Mouse (Mus musculus): Measurements from ENCODE around the gene Hdac9.

Hdac9 gene

DNA sequence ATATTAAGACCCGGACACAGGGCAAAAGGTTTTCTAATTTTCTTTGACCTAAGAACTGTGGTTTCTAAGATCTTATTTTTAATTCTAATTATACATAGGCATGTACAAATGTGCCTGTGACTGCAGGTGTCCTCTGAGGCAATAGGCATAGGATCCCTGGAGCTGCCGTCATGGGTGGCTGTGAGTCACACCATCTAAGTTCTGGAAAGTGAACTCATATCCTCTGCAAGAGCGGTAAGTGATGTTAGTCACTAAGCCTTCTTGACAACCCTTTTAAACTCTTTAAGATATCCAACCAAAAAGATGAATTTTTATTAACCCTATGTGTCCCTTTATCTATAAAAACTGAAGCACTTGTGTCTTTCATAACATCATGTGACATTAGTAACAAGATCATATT is 304.4 kb downstream of the Hdac9 start:
- no peak for DNase-seq (ENCODE audit: low read depth, low spot score)

DNA sequence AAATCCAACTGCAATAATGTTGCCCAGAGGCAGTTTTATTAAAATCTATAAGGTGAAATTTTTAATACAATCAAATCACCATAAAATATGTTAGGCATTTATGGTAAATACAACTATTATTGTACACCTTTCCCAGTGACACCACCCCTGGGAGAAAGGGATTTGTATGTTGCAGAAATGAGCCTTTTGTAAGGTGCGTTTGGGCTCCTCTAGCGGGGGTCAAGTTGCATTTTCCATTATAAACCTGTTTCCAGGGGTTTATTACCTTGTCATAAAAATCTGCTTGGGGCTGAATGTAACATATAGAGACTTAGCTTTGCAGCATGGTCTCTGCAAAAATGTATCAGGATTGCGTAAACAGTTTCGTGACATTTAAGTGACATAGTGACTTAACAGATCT is 312.4 kb downstream of the Hdac9 start:
- no peak for DNase-seq (ENCODE audit: low read depth, low spot score)

- no peak for DNase-seq (ENCODE audit: low read depth, low spot score)
Measured at GRCm38 (mm10) chr12:34594167-34594793, 322.6 kb downstream of the Hdac9 start.

DNA sequence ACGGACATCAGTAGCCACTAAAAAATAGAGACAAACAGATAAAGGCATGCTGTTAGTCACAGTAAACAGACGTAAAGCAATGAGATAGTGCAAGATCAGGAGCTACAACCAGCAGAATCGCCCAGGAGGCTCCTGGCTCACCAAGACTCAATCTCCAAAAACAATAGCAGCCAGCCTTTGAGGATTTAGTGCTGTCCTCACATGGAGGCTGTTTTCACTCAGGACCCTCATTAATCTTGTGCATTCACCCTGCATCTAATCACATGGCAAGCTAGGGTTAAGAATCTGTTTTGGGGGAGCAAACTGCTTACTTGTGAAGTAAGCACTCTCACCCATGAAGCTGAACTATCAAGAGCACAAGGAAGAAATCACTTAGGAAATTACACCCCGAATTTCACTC is 329.7 kb downstream of the Hdac9 start:
- DNase-seq (ENCODE audit: low read depth, low spot score): no peak

- no peak for DNase-seq (ENCODE audit: low read depth, low spot score)
Measured at GRCm38 (mm10) chr12:34582522-34582921, 334.4 kb downstream of the Hdac9 start.

DNA sequence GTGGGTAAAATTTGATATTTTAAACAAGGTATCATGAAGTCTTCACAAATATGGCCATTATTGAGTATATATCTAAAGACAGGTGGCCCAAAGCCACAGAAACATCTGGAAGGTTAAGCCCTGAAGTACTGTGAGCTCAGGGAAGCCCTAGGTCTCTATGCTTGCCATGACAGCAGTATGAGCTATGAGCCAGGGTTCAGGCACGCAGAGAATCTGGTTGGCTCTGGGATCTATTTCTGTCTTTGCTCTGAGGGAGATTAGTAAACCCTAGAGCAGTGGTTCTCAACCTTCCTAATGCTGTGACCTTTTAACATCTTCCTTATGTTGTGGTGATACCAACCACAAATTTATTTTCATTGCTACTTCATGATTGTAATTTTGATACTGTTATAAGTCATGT is 337.7 kb downstream of the Hdac9 start:
- no peak for DNase-seq (ENCODE audit: low read depth, low spot score)

GRCm38 (mm10) chr12:34571069-34571468 is 345.8 kb downstream of the Hdac9 start:
- no peak for DNase-seq (ENCODE audit: low read depth, low spot score)

- no peak for DNase-seq (ENCODE audit: low read depth, low spot score)
Measured at GRCm38 (mm10) chr12:34569472-34569871, 347.4 kb downstream of the Hdac9 start.

DNA sequence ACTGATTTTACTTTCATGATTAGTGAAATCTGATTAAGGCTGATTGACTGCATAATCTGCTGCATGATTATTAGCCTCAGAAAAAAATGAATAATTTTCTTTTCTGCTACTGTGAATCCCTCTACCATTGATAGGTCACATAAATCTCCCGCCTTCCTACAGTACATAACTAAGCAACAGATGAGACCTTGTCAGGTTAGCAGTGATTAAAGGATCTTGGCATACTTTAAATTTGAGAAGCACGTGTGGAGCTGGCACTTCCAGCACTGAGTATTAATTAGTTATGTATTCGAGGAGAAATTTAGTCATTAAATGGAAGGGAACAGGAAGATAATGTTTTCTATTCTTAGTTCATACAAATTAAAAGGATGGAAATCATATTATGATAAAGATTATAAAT is 347.8 kb downstream of the Hdac9 start:
- DNase-seq (ENCODE audit: low read depth, low spot score): no peak

- no peak for DNase-seq (ENCODE audit: low read depth, low spot score)
Measured at GRCm38 (mm10) chr12:34562331-34562730, 354.6 kb downstream of the Hdac9 start.

DNA sequence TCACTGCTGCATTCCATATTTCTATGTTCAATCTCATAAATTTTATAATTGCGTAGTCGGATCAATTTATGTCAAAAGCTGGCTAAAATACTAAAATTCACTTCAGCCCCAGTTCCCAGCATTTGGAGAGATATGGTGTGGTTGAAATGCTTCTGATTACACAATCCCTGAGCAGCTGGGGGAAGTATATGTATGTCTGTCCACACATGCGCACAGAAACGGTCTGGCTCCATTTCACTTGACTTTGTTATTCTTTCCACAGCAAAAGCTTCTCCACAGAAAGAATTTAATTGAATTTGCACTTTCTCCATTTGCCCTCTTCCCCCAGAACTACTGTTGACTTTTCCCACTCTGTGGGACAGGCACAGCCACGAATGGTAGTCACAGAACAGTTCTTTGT is 357.9 kb downstream of the Hdac9 start:
- no peak for DNase-seq (ENCODE audit: low read depth, low spot score)

- DNase-seq (ENCODE audit: low read depth, low spot score): no peak
Measured at GRCm38 (mm10) chr12:34554803-34555202, 362.1 kb downstream of the Hdac9 start.

GRCm38 (mm10) chr12:34550268-34550667 is 366.6 kb downstream of the Hdac9 start:
- DNase-seq (ENCODE audit: low read depth, low spot score): no peak

GRCm38 (mm10) chr12:34529165-34529545 is 387.7 kb downstream of the Hdac9 start:
- DNase-seq (ENCODE audit: low read depth, low spot score): no peak

GRCm38 (mm10) chr12:34528201-34529164 is 388.4 kb downstream of the Hdac9 start:
- no peak for DNase-seq (ENCODE audit: low read depth, low spot score)

DNA sequence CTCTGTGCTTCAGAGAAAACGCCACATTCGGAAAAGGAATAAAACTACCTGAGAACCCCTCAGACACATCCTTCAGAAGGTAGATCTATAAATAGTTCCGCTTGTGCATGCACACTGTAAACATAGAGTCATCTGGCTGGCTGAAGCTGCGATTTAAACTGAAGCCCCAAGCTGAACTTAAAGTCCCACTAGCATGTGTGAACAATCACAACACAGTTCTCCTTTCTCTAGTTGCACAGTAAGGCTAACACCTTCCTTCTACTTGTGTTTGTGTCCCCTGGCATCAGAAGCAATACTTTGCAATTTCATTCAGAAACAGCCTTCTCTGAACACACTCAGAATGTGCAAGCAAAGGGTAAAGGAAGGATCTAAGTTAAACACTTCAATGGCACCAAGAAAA is 389.1 kb downstream of the Hdac9 start:
- DNase-seq (ENCODE audit: low read depth, low spot score): no peak

GRCm38 (mm10) chr12:34521468-34521867 is 395.4 kb downstream of the Hdac9 start:
- no peak for DNase-seq (ENCODE audit: low read depth, low spot score)

DNA sequence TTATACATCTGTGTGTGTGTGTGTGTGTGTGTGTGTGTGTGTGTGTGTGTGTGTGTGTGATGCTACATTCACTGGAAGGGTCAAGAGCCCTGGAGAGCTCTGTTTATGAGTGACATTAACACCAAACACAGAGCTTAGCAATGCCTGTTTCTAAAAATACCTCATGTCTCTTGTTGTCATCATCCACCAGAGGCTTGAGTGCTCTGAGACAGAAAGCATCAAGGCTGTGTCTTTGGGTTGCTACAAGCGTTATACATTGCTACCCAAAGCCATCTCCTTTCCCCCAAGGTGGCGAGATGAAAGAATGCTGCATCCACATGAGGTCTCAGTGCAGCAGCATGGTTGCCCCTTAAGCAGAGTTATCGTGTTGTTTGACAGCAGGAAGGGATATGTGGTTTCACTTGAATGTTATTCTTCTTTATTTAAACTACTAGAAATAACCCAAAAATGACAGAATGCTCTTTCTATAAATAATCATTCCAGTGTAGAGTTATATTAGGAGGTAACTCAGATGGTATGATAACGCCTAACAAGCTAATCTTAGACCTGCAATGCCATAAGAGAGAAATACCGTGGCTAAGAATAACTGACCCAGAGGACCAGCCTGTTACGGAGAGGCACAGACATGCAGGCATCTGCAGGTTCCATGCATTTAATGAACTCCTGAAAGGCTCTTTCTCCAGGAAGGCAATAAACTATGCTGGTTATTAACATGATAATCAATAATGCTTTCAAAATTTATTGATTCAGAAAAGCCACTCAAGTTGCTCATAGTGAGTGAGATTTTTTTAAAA is 399.9 kb downstream of the Hdac9 start:
- peak; percentile 54 for DNase-seq (ENCODE audit: low read depth, low spot score)

GRCm38 (mm10) chr12:34506345-34506744 is 410.6 kb downstream of the Hdac9 start:
- DNase-seq (ENCODE audit: low read depth, low spot score): no peak

- DNase-seq (ENCODE audit: low read depth, low spot score): peak; percentile 52
Measured at GRCm38 (mm10) chr12:34498751-34499626, 417.9 kb downstream of the Hdac9 start.

- DNase-seq (ENCODE audit: low read depth, low spot score): no peak
Measured at GRCm38 (mm10) chr12:34498331-34498730, 418.6 kb downstream of the Hdac9 start.

Data from skeletal muscle tissue, adult 2 months (tissue).